Mouse (Mus musculus) left cerebral cortex, adult 9 months (tissue): ENCODE results near the gene Rnf5.

Source experiments
- DNase-seq, 2 experiments: peaks; one replicate each; pipeline ENCODE4 v3.0.0; 2022; ENCODE audit warnings: low spot score in 2 of 2

Rnf5 gene

DNA sequence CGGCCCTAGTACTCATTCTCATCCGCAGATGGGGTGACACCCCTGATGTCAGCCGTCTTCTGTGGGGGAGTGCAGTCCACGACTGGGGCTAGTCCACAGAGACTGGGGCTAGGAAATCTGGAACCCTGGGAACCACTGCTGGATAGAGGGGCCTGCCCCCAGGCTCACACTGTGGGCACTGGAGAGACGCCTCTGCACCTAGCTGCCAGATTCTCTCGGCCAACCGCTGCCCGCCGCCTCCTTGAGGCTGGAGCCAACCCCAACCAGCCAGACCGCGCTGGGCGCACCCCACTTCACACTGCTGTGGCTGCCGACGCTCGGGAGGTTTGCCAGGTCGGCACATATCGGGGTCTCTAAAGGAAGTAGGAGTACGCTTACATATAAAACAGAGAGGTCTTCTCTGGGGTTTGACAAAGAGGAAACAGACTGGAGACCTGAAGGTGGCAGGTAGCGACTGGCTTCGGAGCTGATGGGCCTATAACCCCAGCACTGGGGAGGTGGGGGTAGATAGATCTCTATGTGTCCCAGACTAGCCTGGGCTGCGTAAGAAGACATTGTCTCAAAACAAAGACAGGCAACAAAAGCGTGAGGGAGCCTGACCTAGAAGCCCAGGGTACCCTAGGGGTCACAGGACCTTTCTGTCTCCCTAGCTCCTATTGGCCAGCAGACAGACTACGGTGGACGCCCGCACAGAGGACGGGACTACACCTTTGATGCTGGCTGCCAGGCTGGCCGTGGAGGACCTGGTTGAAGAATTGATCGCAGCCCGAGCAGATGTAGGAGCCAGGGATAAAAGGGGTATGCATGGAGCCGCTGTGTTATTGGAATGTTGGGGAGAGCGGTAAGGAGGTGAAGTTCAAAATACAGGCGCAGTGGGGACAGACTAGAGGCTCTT lies 17.4 kb downstream of the Rnf5 start:
- no peak for DNase-seq

DNA sequence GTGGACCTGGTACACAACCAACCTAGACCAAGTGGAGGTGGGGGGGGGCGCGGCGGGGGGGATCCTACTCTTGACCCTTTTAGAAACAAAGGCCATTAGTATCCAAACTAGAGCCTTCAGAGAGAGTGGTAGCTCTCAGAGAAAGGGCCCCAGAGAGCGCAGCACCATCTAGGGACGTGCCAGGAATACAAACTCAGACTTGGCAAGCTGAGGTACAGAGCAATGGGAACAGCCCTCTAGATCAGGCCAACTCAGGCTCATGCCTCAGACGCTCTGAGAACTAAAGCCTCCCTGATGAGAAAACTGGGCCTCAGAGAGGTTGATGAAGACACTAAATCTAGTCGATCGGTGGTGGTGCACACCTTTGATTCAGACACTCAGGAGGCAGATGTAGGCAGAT lies 18.4 kb downstream of the Rnf5 start:
- no peak for DNase-seq

DNA sequence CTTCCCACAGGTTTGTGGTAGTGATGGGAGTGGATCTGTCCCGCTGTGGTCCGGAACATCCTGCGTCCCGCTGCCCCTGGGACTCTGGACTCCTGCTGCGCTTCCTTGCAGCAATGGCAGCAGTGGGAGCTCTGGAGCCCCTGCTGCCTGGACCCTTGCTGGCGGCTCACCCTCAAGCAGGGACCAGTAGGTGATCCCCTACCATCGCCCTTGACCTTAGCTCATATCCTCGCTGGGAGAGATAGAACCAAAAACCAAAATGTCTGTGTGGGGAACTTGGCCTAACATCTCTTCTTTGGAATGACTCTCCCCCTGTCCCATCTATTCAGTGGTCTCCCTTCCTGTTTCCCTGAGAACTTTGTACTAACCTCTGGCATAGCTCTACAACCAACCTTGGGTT lies 19.7 kb downstream of the Rnf5 start:
- no peak for DNase-seq

DNA sequence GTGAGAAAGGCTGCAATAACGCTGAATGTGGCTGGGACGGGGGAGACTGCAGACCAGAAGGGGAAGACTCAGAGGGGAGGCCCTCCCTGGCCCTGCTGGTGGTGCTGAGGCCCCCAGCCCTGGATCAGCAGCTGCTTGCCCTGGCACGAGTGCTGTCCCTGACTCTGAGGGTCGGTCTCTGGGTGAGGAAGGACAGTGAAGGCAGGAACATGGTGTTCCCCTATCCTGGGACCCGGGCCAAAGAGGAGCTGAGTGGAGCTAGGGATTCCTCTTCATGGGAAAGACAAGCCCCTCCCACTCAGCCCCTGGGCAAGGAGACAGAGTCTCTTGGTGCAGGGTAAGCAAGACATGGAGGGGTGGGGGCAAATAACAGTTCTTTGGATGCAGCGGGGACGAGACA lies 20.1 kb downstream of the Rnf5 start:
- DNase-seq: no peak

DNA sequence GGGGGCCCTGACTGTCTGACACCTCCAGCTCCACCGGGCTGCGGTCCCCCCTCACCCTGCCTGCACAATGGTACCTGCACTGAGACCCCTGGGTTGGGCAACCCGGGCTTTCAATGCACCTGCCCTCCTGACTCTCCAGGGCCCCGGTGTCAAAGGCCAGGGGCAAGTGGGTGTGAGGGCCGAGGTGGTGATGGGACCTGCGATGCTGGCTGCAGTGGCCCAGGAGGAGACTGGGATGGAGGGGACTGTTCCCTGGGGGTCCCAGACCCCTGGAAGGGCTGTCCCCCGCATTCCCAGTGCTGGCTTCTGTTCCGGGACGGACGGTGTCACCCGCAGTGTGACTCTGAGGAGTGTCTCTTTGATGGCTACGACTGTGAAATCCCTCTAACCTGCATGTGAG lies 21.0 kb downstream of the Rnf5 start:
- DNase-seq: no peak

DNA sequence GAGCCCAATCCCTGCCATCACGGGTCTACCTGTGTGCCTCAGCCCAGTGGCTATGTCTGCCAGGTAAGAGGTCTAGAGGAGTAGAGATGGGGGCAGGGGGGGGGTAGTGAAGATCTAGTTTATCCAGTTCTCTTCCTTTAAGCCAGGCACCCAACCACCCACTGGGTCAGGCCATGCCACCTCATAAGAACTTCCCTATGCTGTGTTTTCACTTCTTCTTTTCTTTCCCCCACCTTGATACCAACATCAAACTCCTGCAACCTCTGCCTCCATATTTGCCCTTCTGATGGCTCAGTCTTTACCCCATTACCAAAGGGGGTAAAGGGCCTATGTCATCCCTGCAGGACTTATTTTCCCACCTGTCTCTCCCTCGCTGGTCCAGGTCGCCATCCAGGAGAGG lies 25.4 kb downstream of the Rnf5 start:
- no peak for DNase-seq

DNA sequence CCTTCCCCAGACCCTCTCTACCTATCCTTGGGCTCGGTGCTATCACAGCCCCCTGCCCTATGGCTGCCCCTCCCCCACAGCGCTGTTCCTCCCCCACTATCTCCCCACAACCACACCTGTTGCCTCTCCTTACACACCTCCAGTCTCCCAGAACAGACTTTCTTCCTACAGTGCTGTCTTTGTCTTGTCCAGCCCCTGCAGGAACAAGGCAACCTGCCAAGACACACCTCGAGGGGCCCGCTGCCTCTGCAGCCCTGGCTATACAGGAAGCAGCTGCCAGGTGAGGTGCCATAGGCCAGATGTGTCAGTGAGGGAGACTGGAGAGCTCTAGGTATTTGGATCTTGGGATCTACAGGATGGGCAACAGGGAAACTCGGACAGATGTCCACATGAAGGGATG lies 26.9 kb downstream of the Rnf5 start:
- no peak for DNase-seq

DNA sequence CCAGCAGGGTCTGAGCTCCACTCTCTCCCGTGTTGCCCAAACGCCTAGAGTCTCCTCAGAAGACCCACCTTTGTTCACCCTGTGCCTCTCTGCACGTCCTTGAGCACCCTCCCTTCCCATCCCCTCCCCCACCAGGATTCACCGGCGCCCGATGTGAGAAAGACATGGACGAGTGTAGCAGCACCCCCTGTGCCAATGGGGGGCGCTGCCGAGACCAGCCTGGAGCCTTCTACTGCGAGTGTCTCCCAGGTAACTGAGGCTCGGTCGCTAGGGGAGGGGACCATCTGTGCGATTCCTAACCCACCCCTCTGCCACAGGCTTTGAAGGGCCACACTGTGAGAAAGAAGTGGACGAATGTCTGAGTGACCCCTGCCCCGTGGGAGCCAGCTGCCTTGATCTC lies 31.1 kb downstream of the Rnf5 start:
- no peak for DNase-seq

DNA sequence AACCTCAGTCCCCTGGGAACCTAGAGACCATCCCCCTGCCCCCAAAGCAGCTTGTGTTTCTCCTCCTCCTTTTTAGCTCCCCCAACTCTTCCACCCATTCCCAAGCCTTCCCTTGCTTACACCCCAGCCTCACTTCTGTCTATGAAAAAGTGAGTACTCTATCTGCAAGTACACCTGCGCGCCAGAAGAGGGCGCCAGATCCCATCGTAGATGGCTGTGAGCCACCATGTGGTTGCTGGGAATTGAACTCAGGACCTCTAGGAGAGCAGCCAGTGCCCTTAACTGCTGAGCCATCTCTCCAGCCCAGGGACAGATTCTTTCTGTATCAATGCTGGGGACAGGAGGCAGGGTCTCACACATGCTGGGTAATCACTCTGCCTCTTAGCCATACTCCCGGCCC lies 31.6 kb downstream of the Rnf5 start:
- no peak for DNase-seq

DNA sequence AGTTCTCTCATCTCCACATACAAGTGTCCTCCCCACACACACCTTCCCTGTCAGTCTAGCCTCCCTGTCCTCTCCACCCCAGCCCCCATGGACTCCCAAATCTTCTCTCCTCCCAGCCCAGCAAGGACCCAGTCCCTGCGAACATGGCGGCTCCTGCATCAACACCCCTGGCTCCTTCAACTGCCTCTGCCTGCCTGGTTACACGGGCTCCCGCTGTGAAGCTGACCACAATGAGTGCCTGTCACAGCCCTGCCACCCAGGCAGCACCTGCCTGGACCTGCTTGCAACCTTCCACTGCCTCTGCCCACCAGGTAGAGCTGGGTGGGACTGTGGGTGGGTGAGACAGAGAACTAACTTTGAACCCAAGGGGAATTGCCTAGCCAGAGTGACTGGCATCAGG lies 33.6 kb downstream of the Rnf5 start:
- DNase-seq: no peak

DNA sequence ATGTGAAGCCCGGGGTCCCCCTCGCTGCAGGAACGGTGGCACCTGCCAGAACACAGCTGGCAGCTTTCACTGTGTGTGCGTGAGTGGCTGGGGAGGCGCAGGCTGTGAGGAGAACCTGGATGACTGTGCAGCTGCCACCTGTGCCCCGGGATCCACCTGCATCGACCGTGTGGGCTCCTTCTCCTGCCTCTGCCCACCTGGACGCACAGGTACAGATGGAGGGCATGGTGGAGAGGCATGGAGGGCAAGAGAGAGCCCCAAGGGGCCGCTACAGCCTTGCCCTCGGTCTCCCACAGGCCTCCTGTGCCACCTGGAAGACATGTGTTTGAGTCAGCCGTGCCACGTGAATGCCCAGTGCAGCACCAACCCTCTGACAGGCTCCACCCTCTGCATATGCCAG lies 35.1 kb downstream of the Rnf5 start:
- DNase-seq: no peak

DNA sequence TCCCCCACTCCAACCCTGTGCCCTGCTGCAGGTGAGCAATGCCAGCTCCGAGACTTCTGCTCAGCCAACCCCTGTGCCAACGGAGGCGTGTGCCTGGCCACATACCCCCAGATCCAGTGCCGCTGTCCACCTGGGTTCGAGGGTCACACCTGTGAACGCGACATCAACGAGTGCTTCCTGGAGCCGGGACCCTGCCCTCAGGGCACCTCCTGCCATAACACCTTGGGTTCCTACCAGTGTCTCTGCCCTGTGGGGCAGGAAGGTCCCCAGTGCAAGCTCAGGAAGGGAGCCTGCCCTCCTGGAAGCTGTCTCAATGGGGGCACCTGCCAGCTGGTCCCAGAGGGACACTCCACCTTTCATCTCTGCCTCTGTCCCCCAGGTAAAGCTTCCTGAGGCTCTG lies 36.2 kb downstream of the Rnf5 start:
- no peak for DNase-seq

DNA sequence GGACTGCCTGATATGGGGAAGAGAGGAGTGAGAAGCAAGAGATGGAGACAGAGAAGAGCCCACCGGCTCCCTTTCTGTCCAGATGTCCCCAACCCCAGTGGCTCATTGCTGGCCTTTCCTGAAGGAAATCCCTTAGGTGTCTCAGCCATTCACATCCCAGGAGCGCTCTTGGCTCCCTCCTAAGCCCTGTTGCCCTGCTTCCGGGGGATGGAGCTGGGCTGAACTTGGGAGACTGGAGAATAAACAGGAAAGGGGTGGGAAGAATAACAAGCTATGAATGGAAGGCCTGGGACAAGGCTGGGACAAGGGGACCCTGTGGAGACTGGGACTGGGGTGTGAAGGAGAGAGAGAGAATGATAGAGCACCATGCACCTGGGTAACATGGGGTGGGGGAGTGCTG lies 38.7 kb downstream of the Rnf5 start:
- no peak for DNase-seq

DNA sequence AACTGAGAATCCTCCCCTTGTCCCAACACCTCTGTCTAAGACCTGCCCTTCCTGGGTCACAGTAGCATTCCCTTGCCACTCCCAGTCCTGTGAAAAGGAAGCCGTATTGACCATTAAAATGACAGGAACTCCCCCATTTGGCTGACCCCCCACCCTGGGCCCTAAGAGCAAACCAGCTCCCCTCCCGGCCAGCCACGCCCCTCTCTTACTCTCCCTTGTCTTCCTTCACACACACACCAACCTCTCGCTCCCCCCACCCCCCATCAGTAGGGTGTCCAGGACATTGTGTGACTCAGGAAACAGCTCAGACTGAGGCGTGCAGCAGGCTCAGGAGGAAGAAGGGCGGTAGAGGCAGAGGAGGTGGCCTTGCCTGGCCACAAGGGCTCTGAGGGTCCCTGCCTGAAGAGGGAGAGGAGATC lies 39.5 kb downstream of the Rnf5 start, which contains the start of gene Notch4:
TSS of gene Notch4 (plus strand) at position 266 of the 419 bp plus-strand sequence.
- no peak for DNase-seq

DNA sequence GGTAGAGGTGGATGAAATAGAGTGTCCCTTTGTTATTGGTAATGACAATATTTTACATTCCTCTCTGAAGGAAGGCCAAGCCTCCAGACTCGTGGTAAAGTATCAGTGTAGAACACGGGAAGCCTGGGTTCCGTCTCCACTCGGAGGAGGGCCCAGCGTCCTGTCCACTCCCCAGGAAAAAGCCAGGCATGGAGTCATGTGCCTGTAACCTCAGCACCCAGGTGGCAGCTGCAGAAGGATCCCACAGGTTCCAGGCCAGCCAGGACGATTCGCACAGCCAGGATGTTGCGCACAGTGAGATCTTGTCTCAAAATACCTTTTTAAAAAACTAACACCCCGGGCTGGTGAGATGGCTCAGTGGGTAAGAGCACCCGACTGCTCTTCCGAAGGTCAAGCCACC lies 40.1 kb downstream of the Rnf5 start:
- no peak for DNase-seq

DNA sequence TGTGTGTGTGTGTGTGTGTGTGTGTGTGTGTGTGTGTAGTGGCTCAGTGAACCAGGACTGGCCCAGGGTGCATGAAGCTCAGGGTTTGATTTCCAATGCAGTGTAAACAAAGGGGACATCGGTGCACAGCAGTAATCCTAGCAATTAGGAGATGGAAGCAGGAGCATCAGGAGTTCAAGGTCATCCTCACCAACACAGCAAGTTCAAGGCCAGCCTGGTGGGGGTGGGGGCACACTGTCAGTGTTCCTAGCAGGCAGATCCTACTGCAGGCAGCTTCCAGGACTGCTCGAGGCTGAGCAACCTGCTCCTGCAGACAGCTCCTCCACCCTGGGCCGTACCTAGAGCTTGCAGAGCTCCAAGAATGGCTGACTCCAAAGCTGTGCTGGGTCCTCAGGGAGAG lies 40.9 kb downstream of the Rnf5 start:
- no peak for DNase-seq

DNA sequence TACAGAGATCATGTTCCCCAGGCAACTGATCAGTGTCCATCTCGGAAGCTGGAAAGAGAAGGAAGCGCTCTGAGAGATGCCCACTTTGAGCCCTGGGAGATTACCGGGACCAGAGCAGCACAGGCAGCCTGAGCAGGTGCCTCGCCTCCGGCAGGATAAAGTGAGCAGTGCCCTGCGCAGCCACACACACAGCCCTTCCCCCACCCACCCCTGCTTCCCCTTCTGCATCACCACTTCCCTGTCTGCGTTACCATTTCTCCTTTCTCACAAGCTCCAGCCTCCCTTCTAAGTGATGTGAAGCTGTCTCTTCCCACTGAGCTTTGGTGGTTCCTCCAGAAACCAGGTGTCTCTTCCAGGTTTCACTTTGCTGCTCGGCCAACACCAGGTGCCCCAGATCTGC lies 42.3 kb downstream of the Rnf5 start:
- DNase-seq: no peak

DNA sequence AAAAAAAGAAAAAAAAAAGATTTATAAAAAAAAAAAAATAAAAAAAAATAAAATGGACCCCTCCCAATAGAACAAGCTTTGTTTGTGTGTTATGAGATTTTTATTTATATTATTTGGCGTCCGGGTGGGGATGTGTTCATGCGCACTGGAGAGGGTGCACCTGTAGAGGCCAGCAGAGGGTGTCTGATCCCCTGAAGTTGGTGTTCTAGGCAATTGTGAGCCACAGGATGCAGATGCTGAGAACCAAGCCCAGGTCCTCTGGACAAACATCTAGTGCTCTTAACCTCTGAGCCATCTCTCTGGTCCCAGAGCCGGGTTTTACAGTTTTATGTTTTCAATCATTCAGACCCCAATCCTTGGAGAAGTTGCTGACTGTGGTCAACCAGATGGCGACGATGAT lies 43.1 kb downstream of the Rnf5 start:
- DNase-seq: no peak

DNA sequence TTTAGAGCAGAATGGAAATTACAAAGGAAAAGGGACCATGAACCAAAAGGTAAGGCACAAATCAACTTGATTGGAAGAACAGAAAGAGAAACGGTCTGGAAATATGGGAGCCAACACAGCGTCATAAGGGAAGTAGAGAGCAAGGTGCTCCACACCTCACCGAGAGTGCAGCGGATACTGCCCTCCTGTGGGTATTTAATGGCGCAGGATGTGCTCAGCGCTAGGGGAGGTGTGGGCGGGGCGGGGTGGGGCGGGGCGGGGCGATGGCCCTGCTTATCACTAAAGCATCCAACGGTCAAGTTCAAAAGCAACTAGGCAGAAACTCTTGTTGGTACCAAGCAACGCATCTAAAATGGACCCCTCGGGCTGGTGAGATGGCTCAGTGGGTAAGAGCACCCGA lies 43.6 kb downstream of the Rnf5 start:
- no peak for DNase-seq

DNA sequence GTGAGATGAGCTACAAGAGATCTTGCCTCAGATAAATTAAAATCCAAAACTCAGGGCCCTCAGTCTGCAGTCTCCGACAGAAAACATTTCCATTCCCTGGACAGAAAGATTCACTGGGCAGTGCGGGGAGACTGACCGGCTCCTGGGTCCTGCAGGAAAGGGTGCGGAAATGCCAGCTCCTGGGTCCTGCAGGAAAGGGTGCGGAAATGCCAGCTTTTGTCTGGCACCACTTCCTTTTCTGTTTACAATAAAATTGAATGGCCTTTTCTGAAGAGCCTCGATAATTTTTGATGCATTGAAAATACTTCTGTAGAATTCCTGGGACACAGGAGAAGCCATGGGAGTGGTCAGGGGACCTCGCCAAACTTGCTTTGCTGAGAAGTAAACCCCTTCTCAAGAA lies 44.4 kb downstream of the Rnf5 start:
- DNase-seq: no peak

DNA sequence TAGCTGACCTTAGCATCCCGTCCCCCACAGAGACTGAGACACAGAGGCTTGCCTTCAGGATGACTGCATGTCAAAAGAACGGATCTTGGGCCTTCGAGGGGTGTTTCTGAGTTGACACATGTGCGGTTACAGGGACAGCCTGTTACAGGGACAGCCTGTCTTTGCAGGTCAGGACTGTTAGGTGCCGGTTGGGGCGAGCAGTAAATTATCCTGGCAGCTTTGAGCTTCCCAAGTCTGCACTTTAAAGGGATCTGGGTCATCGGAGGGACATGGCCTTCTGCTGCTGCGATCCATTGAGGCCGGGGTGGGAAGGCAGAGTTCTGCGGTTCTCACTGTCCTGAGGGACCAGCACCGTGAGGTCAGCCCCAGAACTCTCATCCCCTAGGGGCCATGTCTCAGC lies 46.1 kb downstream of the Rnf5 start:
- DNase-seq: no peak

DNA sequence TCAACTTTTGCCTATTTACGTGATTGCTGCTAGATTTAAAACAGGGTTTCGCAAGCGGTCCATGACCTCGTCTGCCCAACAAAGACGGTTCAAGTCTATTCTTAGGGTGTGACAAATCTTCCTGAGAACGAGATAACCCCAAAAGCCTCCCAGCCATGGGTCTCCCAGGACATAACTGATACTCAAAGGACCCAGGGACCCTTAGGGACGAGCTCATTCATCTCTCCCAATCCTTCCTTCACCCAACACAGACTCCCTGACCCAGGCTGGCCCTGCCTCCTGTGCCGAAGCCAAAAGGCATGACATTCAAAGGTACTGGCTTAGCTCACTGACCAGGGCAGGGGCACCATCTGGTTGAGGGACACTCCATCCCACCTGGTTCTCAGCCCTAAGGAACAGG lies 47.1 kb downstream of the Rnf5 start:
- no peak for DNase-seq

DNA sequence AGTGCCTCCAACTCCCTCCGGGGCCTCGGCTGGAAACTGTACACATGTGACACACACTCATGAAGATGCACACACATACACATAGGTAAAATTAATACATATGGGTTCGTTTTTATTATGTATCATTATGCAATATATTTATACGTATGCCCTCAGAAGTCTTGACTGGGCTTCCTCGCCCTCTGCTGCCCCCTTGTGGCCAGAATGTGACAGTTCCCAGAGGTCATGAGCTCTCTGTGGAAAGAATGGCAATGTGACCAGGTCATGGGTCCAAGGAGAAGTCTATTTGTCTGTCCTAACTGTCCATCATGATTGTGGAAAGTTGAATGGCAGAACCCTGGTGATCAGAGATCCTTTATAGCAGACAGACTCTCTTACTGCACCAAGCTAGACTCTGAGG lies 48.0 kb downstream of the Rnf5 start:
- DNase-seq: peak in 1 of 2 experiments; percentile 70
